Mouse (Mus musculus) E14TG2a.4 (cell line): Measurements from ENCODE around the gene Map6.
"Not testable (repeated sequence)": the region's sequence is repeated elsewhere in the genome, so short reads cannot be mapped to it uniquely, and the experiment has no call there.

Experiments used
- H3K27me3 ChIP-seq: 2 replicates; pipeline ENCODE4 v1.6.1; 2014; ENCODE audit warnings: low read length, control low read depth; ENCODE audit not compliant: insufficient read depth
- H3K36me3 ChIP-seq: 2 replicates; pipeline ENCODE4 v1.6.1; 2014; ENCODE audit warnings: low read length, control low read depth; ENCODE audit not compliant: insufficient read depth
- H3K4me1 ChIP-seq: replicated peaks from 2 replicates; pipeline ENCODE4 v1.6.1; 2014; ENCODE audit warnings: low read depth, low read length, control low read depth
- H3K4me3 ChIP-seq: replicated peaks from 2 replicates; pipeline ENCODE4 v1.5.1; 2014; ENCODE audit warnings: mild to moderate bottlenecking, low read length
- H3K9me3 ChIP-seq: 2 replicates; pipeline ENCODE4 v1.6.1; 2014; ENCODE audit warnings: low read length, control low read depth
- CTCF ChIP-seq: conservative IDR thresholded peaks from 2 replicates; pipeline ENCODE4 v1.5.1; 2014; ENCODE audit warnings: low read length
- NANOG ChIP-seq: IDR thresholded peaks from 2 replicates; pipeline ENCODE4 v1.6.1; 2014; ENCODE audit warnings: borderline replicate concordance, low read length, mixed read lengths
- POU5F1 ChIP-seq: IDR thresholded peaks from 2 replicates; pipeline ENCODE4 v1.6.1; 2014; ENCODE audit warnings: low read length, borderline replicate concordance

The Map6 gene

GRCm38 (mm10) chr7:99358371-99358770, 91.1 kb downstream of the Map6 start:
- Histone ChIP-seq H3K4me3 (no peak overlapping the region), H3K36me3 (no peaks in the 10 kb centered on the region), H3K4me1 (peaks cover 60% of the 10 kb centered on the region), H3K27me3 (peaks cover 29% of the 10 kb centered on the region), H3K9me3 (no peaks in the 10 kb centered on the region)
- TF ChIP-seq CTCF (no peak), NANOG (no peak), POU5F1 (no peak)

GRCm38 (mm10) chr7:99360021-99360802, 93.0 kb downstream of the Map6 start:
- no peak overlapping the region for H3K4me3 ChIP-seq
- no peaks in the 10 kb centered on the region for H3K9me3 ChIP-seq
- TF ChIP-seq CTCF, result no peak
- no peak for TF ChIP-seq POU5F1
- no peak for TF ChIP-seq NANOG
- peaks cover 28% of the 10 kb centered on the region for H3K27me3 ChIP-seq
- no peaks in the 10 kb centered on the region for H3K36me3 ChIP-seq
- peaks cover 44% of the 10 kb centered on the region for H3K4me1 ChIP-seq

GRCm38 (mm10) chr7:99360803-99361414, 93.7 kb downstream of the Map6 start:
- TF ChIP-seq NANOG (no peak), POU5F1 (no peak), CTCF (no peak)

GRCm38 (mm10) chr7:99362137-99362536, 94.9 kb downstream of the Map6 start:
- H3K4me1 ChIP-seq, result peaks cover 25% of the 10 kb centered on the region
- no peaks in the 10 kb centered on the region for H3K9me3 ChIP-seq
- no peak overlapping the region for H3K4me3 ChIP-seq
- peaks cover 26% of the 10 kb centered on the region for H3K27me3 ChIP-seq
- H3K36me3 ChIP-seq, result no peaks in the 10 kb centered on the region
- TF ChIP-seq NANOG, result no peak
- TF ChIP-seq CTCF, result no peak
- TF ChIP-seq POU5F1, result no peak

More at GRCm38 (mm10) chr7:99360803-99361414, 93.7 kb downstream of the Map6 start:
- peaks cover 25% of the 10 kb centered on the region for H3K27me3 ChIP-seq
- no peak overlapping the region for H3K4me3 ChIP-seq
- H3K36me3 ChIP-seq, result no peaks in the 10 kb centered on the region
- peaks cover 37% of the 10 kb centered on the region for H3K4me1 ChIP-seq
- H3K9me3 ChIP-seq, result no peaks in the 10 kb centered on the region

DNA sequence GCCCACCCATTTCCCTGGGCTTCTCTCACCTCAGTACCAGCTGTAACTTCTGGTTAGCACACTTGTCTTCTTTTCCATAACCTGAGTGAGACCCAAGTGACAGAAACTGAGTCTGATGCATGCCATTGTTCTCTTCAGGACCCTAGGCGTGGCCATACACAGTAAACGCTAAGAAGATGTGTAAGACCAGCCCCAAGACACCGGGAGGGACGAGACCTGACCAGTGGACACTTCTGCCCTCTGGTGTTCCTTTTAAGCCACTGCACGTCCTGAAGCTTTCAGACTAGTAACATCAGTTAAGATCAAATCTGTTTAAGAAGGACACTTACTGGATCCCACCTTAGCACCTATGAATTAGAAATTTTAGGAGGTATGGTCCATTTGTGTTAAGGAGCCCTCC, 97.8 kb downstream of the Map6 start:
- TF ChIP-seq POU5F1 (no peak), CTCF (peak; percentile 84)
- H3K4me1 ChIP-seq, result peaks cover 14% of the 10 kb centered on the region
- no peak overlapping the region for H3K4me3 ChIP-seq
- H3K36me3 ChIP-seq, result no peaks in the 10 kb centered on the region
- peaks cover 49% of the 10 kb centered on the region for H3K27me3 ChIP-seq
- H3K9me3 ChIP-seq, result no peaks in the 10 kb centered on the region

GRCm38 (mm10) chr7:99366716-99367115, 99.5 kb downstream of the Map6 start:
- H3K36me3 ChIP-seq, result no peaks in the 10 kb centered on the region
- no peaks in the 10 kb centered on the region for H3K9me3 ChIP-seq
- no peak overlapping the region for H3K4me3 ChIP-seq
- no peak for TF ChIP-seq CTCF
- TF ChIP-seq POU5F1, result no peak
- no peak for TF ChIP-seq NANOG
- peaks cover 64% of the 10 kb centered on the region for H3K27me3 ChIP-seq
- peaks cover 3% of the 10 kb centered on the region; the same call in 1 of the 2 replicates for H3K4me1 ChIP-seq

DNA sequence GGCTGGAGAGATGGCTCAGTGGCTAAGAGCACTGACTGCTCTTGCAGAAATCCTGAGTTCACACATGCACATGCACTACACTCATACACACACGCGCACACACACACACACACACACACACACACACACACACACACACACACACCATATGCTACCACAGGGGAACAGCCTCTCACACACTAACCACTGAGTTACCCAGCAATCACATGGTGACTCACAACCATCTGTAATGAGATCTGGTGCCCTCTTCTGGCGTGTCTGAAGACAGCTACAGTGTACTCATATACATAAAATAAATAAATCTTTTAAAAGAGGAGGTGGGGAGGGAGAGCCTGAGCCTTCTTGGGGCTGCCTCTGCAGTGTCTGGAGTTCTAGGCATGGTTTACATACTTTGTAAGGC, 107.1 kb downstream of the Map6 start:
- H3K4me3 ChIP-seq, H3K36me3 ChIP-seq, H3K4me1 ChIP-seq, H3K9me3 ChIP-seq: not testable (repeated sequence)
- H3K27me3 ChIP-seq, result peaks cover 56% of the 10 kb centered on the region

GRCm38 (mm10) chr7:99375455-99375854, 108.2 kb downstream of the Map6 start:
- Histone ChIP-seq H3K27me3 (peaks cover 60% of the 10 kb centered on the region), H3K4me3 (no peak overlapping the region), H3K9me3 (peaks cover 3% of the 10 kb centered on the region; the same call in 1 of the 2 replicates), H3K36me3 (no peaks in the 10 kb centered on the region), H3K4me1 (peaks cover 7% of the 10 kb centered on the region)
- TF ChIP-seq CTCF, result peak; percentile 67
- TF ChIP-seq NANOG, result no peak

GRCm38 (mm10) chr7:99378870-99379269, 111.6 kb downstream of the Map6 start:
- Histone ChIP-seq H3K27me3 (peaks cover 70% of the 10 kb centered on the region), H3K36me3 (no peaks in the 10 kb centered on the region), H3K4me3 (no peak overlapping the region), H3K4me1 (peaks cover 31% of the 10 kb centered on the region), H3K9me3 (peaks cover 3% of the 10 kb centered on the region)
- TF ChIP-seq CTCF, result no peak
- TF ChIP-seq POU5F1, result no peak
- TF ChIP-seq NANOG, result no peak
